Mouse (Mus musculus): ENCODE data around the gene Sf3b2. TPM values are rescaled to one million over a fixed set of nuclear protein-coding genes. Genes with fewer than 3 reads are reported as not detected.
A peak's percentile ranks its signal among the peaks of the same experiment; 100 is the strongest.

Gene Sf3b2
- polyA plus RNA-seq, 1 experiment from 2014 or later: 375 TPM

DNA sequence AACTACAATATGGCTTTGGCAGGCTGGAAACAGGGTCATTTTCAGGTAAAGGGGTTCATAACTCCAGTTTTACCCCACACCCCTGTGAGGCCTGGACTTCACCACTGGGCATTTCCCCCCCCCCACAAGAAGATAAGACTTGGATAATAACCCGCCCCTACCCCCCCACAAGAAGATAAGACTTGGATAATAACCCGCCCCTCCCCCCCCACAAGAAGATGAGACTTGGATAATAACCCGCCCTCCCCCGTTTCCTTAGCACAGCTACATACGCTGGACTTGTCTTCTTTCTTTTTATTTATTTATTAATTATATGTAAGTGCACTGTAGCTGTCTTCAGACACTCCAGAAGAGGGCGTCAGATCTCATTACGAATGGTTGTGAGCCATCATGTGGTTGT, 13.8 kb upstream of the Sf3b2 start:
- Histone ChIP-seq H3K4me1 (ENCODE audit: control insufficient read depth, insufficient read depth, low read length) (0 out of 2 replicates have a peak, but pooled peaks cover 2% of the 10 kb centered on the region), H3K27me3 (ENCODE audit: control insufficient read depth, insufficient read depth, low read length) (no peaks in the 10 kb centered on the region), H3K4me3 (ENCODE audit: low read depth, low read length) (no peak overlapping the region), H3K9me3 (replicated peaks; ENCODE audit: control insufficient read depth, low read length) (no peaks in the 10 kb centered on the region; the same call in 1 of the 2 replicates), H3K36me3 (replicated peaks; ENCODE audit: control insufficient read depth, insufficient read depth, low read depth, low read length) (no peaks in the 10 kb centered on the region; the same call in 1 of the 2 replicates), H3K4me2 (ENCODE audit: low read depth, low read length) (no peak overlapping the region), H3K27ac (replicated peaks; ENCODE audit: low read depth, low read length) (no peak overlapping the region), H3K9ac (replicated peaks; ENCODE audit: low read length) (no peak overlapping the region)
- 79% methylated on average over 7 of the region's 7 CpGs for WGBS
- DNase-seq (ENCODE audit: low spot score) (peak; percentile 48), ATAC-seq (replicated peaks; ENCODE audit: insufficient number of reproducible peaks, low FRiP score, low TSS enrichment, low read depth) (no peak)

DNA sequence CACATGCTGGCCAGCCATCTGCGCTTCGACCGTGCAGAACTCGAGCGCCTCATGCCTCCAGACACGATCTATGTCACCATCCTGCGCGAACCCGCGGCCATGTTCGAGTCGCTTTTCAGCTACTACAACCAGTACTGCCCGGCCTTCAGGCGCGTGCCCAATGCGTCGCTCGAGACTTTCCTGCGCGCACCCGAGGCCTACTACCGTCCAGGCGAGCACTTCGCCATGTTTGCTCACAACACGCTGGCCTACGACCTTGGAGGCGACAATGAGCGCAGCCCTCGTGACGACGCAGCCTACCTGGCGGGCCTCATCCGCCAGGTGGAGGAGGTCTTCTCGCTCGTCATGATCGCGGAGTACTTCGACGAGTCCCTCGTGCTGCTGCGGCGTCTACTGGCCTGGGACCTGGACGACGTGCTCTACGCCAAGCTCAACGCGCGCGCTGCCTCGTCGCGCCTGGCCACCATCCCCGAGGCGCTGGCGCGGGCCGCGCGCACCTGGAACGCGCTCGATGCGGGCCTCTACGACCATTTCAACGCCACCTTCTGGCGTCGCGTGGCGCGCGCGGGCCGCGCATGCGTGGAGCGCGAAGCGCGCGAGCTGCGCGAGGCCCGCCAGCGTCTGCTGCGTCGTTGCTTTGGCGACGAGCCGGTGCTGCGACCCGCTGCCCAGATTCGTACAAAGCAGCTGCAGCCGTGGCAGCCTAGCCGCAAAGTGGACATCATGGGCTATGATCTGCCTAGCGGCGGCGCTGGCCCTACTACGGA, 11.9 kb upstream of the Sf3b2 start:
- ATAC-seq (replicated peaks; ENCODE audit: insufficient number of reproducible peaks, low FRiP score, low TSS enrichment, low read depth) (no peak), DNase-seq (ENCODE audit: low spot score) (peak; percentile 39)
- 35% methylated on average over 98 of the region's 98 CpGs for WGBS
- H3K27me3 ChIP-seq (ENCODE audit: control insufficient read depth, insufficient read depth, low read length): no peaks in the 10 kb centered on the region
- peak overlapping the region; percentile 36 for H3K4me2 ChIP-seq (ENCODE audit: low read depth, low read length)
- peak overlapping the region; percentile 13; the same call in 1 of the 2 replicates for H3K9ac ChIP-seq (replicated peaks; ENCODE audit: low read length)
- H3K36me3 ChIP-seq (replicated peaks; ENCODE audit: control insufficient read depth, insufficient read depth, low read depth, low read length): no peaks in the 10 kb centered on the region; the same call in none of the 2 replicates
- no peak overlapping the region for H3K27ac ChIP-seq (replicated peaks; ENCODE audit: low read depth, low read length)
- H3K9me3 ChIP-seq (replicated peaks; ENCODE audit: control insufficient read depth, low read length): no peaks in the 10 kb centered on the region; the same call in 1 of the 2 replicates
- 0 out of 2 replicates have a peak, but pooled peaks cover 2% of the 10 kb centered on the region for H3K4me1 ChIP-seq (ENCODE audit: control insufficient read depth, insufficient read depth, low read length)
- H3K4me3 ChIP-seq (ENCODE audit: low read depth, low read length): 0 out of 2 replicates have a peak overlapping the region, but pooled peaks have one; percentile 14

DNA sequence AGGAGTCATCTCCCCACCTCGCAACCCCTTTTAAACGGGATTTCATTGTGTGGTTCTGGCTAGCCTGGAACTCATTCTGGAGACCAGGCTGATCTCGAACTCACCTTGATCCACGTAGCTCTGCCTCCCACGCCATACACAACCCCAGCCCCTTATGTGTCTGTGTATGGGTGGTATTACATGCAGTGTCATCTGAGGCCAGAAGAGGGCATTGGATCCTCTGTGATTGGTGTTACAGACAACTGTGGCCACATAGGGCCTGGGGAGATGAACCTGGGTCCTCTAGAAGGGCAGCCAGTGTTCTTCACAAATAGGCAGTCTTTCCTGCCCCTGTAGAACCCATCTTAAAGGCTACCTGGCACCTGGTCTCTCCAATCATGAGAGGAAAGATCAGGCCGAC, 11.0 kb upstream of the Sf3b2 start:
- H3K9me3 ChIP-seq (replicated peaks; ENCODE audit: control insufficient read depth, low read length): no peaks in the 10 kb centered on the region; the same call in 1 of the 2 replicates
- H3K9ac ChIP-seq (replicated peaks; ENCODE audit: low read length): no peak overlapping the region
- 82% methylated on average over 6 of the region's 6 CpGs for WGBS
- H3K4me2 ChIP-seq (ENCODE audit: low read depth, low read length): no peak overlapping the region
- ATAC-seq (replicated peaks; ENCODE audit: insufficient number of reproducible peaks, low FRiP score, low TSS enrichment, low read depth) (no peak), DNase-seq (ENCODE audit: low spot score) (no peak)
- no peaks in the 10 kb centered on the region; the same call in none of the 2 replicates for H3K36me3 ChIP-seq (replicated peaks; ENCODE audit: control insufficient read depth, insufficient read depth, low read depth, low read length)
- 0 out of 2 replicates have a peak, but pooled peaks cover 2% of the 10 kb centered on the region for H3K4me1 ChIP-seq (ENCODE audit: control insufficient read depth, insufficient read depth, low read length)
- H3K4me3 ChIP-seq (ENCODE audit: low read depth, low read length): no peak overlapping the region
- H3K27me3 ChIP-seq (ENCODE audit: control insufficient read depth, insufficient read depth, low read length): no peaks in the 10 kb centered on the region
- no peak overlapping the region for H3K27ac ChIP-seq (replicated peaks; ENCODE audit: low read depth, low read length)

DNA sequence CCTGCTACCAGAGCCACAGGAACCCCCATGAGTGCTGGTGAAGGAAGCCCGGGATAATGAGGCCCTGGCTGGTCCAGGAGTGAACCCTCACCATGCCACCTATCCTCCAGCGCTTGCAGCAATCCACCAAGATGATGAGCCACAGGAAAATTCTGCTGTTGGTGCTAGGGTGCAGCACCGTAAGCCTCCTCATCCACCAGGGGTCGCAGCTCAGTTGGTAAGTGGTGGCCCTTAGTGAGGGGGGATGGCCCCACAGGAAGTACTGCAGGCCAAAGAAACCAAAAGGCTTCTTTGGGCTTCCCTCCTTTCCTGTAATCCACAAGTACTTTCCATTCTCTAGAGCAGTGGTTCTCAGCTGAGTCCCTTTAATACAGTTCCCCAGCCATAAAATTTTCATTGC, 7.2 kb upstream of the Sf3b2 start:
- no peak overlapping the region for H3K4me2 ChIP-seq (ENCODE audit: low read depth, low read length)
- 16% methylated on average over 4 of the region's 4 CpGs for WGBS
- H3K36me3 ChIP-seq (replicated peaks; ENCODE audit: control insufficient read depth, insufficient read depth, low read depth, low read length): no peaks in the 10 kb centered on the region; the same call in none of the 2 replicates
- no peak overlapping the region for H3K27ac ChIP-seq (replicated peaks; ENCODE audit: low read depth, low read length)
- ATAC-seq (replicated peaks; ENCODE audit: insufficient number of reproducible peaks, low FRiP score, low TSS enrichment, low read depth) (no peak), DNase-seq (ENCODE audit: low spot score) (peak; percentile 71)
- H3K9me3 ChIP-seq (replicated peaks; ENCODE audit: control insufficient read depth, low read length): no peaks in the 10 kb centered on the region; the same call in 1 of the 2 replicates
- H3K4me1 ChIP-seq (ENCODE audit: control insufficient read depth, insufficient read depth, low read length): 0 out of 2 replicates have a peak, but pooled peaks cover 2% of the 10 kb centered on the region
- no peaks in the 10 kb centered on the region for H3K27me3 ChIP-seq (ENCODE audit: control insufficient read depth, insufficient read depth, low read length)
- no peak overlapping the region for H3K9ac ChIP-seq (replicated peaks; ENCODE audit: low read length)
- no peak overlapping the region for H3K4me3 ChIP-seq (ENCODE audit: low read depth, low read length)

DNA sequence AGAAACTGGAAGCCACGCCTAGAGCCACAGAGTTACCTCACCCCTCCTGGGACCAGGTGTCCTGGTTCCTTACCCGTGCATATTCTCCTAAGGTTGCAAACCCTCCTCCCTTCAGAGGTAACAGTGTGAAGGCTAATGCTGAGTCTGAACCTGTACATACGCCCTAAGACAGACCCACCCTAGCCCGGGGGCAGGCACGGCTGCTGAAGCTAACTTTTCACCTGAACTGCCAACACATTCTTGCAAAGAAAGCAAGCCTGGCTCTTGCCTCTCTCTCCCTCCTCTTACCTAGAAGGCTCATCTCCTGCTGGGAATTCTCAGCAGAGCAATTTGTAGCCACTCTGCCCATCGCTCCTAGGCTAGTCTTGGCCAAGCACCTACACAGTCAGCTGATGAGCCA, 5.3 kb upstream of the Sf3b2 start:
- WGBS: 83% methylated on average over 6 of the region's 6 CpGs
- H3K27ac ChIP-seq (replicated peaks; ENCODE audit: low read depth, low read length): no peak overlapping the region
- H3K9me3 ChIP-seq (replicated peaks; ENCODE audit: control insufficient read depth, low read length): no peaks in the 10 kb centered on the region
- no peaks in the 10 kb centered on the region for H3K4me1 ChIP-seq (ENCODE audit: control insufficient read depth, insufficient read depth, low read length)
- H3K36me3 ChIP-seq (replicated peaks; ENCODE audit: control insufficient read depth, insufficient read depth, low read depth, low read length): no peaks in the 10 kb centered on the region; the same call in none of the 2 replicates
- no peak overlapping the region for H3K9ac ChIP-seq (replicated peaks; ENCODE audit: low read length)
- DNase-seq (ENCODE audit: low spot score) (no peak), ATAC-seq (replicated peaks; ENCODE audit: insufficient number of reproducible peaks, low FRiP score, low TSS enrichment, low read depth) (no peak)
- H3K27me3 ChIP-seq (ENCODE audit: control insufficient read depth, insufficient read depth, low read length): no peaks in the 10 kb centered on the region
- H3K4me3 ChIP-seq (ENCODE audit: low read depth, low read length): no peak overlapping the region
- no peak overlapping the region for H3K4me2 ChIP-seq (ENCODE audit: low read depth, low read length)

DNA sequence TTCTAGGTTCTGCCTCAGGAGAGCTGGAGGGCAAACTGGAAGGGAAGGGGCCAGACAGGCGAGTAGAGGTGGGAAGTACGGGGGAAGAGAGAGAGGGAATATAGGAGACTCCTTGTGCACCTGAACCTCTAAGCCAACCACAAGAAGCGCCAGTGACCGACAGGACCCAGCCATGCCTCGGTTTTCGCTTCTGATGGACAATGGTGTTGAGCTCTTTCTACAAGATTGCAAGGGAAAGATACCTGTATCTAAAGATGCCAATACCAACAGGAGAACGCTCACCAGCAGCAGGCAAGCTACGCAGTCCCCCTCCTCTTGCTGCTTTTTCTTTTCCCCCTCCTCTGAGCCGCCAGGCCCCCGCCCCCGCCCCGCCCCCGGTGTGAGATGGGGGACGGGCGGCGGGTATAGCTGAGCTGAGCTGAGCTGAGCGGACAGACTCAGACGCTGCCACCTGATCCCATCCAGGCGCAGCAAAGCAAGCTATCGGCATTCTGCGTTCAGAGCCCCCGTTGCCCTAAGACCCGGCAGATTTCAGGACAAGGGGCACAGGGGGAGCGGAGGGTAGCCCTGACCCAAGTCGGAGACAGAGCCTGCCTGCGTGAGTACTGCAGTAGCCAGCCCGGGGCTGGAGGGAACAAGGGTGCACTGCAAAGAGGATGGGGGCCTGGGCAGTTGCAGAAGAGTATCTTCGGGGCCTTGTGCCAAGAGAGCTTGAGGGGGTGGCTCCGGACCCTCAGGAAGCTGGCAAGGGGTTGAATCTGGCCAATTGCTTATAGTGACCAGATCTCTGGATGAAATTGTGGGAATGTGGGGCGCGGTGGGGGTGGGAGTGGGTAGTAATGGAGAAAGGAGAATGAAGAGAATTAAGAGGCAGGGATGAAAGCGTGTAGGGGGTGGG, 2.9 kb upstream of the Sf3b2 start, which contains the start of gene Gal3st3:
TSS of gene Gal3st3 (plus strand) at position 429 of the 898 bp plus-strand sequence.
- DNase-seq (ENCODE audit: low spot score): peak; percentile 76
- Histone ChIP-seq H3K4me1 (ENCODE audit: control insufficient read depth, insufficient read depth, low read length) (no peaks in the 10 kb centered on the region), H3K4me3 (ENCODE audit: low read depth, low read length) (peak within 1 kb of the TSS; percentile 46), H3K27ac (replicated peaks; ENCODE audit: low read depth, low read length) (no peak within 1 kb of the TSS; the same call in 1 of the 2 replicates), H3K4me2 (ENCODE audit: low read depth, low read length) (peak within 1 kb of the TSS; percentile 81), H3K9ac (replicated peaks; ENCODE audit: low read length) (peak within 1 kb of the TSS; percentile 70), H3K36me3 (replicated peaks; ENCODE audit: control insufficient read depth, insufficient read depth, low read depth, low read length) (no peaks in the 10 kb centered on the region), H3K27me3 (ENCODE audit: control insufficient read depth, insufficient read depth, low read length) (no peaks in the 10 kb centered on the region), H3K9me3 (replicated peaks; ENCODE audit: control insufficient read depth, low read length) (no peaks in the 10 kb centered on the region)
- 6% methylated on average over 32 of the region's 32 CpGs for WGBS
- no peak for ATAC-seq (replicated peaks; ENCODE audit: insufficient number of reproducible peaks, low FRiP score, low TSS enrichment, low read depth)

DNA sequence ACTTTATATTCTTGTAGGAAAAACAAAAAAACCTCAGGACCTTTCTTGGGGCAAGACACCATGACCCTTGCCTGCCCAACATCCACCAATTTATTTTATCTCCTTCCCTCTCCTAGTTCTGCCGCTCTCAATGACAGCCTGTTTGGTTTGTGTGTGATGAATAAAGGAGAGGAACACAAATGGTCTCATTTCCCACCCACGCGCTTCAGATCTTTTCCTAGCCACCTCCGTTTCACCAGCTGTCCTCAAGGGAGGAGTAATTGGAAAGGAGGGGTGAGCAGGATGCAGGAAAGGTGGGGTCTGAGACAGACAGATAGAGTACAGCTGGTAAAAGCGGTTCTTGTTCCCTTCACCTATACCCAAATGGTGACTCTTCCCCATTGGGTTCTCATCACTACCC, 1.4 kb upstream of the Sf3b2 start:
- ATAC-seq (replicated peaks; ENCODE audit: insufficient number of reproducible peaks, low FRiP score, low TSS enrichment, low read depth): no peak
- WGBS: 73% methylated on average over 5 of the region's 5 CpGs
- no peak for DNase-seq (ENCODE audit: low spot score)

More for the DNA sequence above, 1.4 kb upstream of the Sf3b2 start:
- H3K27ac ChIP-seq (replicated peaks; ENCODE audit: low read depth, low read length): no peak overlapping the region
- no peaks in the 10 kb centered on the region for H3K4me1 ChIP-seq (ENCODE audit: control insufficient read depth, insufficient read depth, low read length)
- H3K4me2 ChIP-seq (ENCODE audit: low read depth, low read length): no peak overlapping the region
- no peaks in the 10 kb centered on the region for H3K27me3 ChIP-seq (ENCODE audit: control insufficient read depth, insufficient read depth, low read length)
- no peaks in the 10 kb centered on the region for H3K9me3 ChIP-seq (replicated peaks; ENCODE audit: control insufficient read depth, low read length)
- no peak overlapping the region for H3K4me3 ChIP-seq (ENCODE audit: low read depth, low read length)
- H3K36me3 ChIP-seq (replicated peaks; ENCODE audit: control insufficient read depth, insufficient read depth, low read depth, low read length): peaks cover 3% of the 10 kb centered on the region
- H3K9ac ChIP-seq (replicated peaks; ENCODE audit: low read length): no peak overlapping the region

Data from embryonic facial prominence, embryonic 11.5 days (tissue).